Mouse (Mus musculus) heart, adult 2 months (tissue): ENCODE data around the gene Dop1b.

Source experiments
- CTCF ChIP-seq: fragments of 200-600 bp; IDR thresholded peaks from 2 replicates; pipeline ENCODE4 v1.8.1; 2022; ENCODE audit warnings: antibody characterized with exemption, mild to moderate bottlenecking, moderate library complexity
- POLR2A ChIP-seq: fragments of 200-500 bp; IDR thresholded peaks from 2 replicates; pipeline ENCODE4 v1.6.1; 2011; ENCODE audit warnings: mild to moderate bottlenecking, low read depth, low read length, control low read depth; ENCODE audit not compliant: insufficient read depth

DNA sequence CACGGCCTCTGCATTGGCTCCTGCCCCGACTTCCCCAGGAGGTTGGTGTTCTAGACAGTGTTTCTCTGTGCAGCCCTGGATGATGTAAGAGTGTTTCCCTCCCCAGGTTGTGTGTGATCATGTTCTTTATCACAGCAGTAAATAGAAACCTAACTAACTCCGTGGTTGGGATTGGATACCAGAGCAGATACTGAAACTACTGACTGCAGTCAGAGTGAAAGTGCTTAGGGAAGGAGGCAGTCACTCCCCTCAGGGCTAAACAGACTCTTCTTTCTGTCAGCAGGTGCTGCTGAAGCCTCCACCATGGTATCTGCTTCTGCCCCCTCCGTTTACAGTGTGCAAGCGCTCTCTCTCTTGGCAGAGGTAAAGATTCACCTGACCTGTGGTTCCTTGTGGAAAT, 86.9 kb downstream of the Dop1b start:
- no peak for TF ChIP-seq CTCF
- TF ChIP-seq POLR2A, result no peak
